In genomic region chr4:57301410-57302313, GRCm38 (mm10) we compare ENCODE assay signal across 8 mouse cellular contexts. TPM values are rescaled to one million over a fixed set of nuclear protein-coding genes. Genes with fewer than 3 reads are reported as not detected.
DNase-seq lines count a peak whose midpoint lies in the region; ATAC-seq and TF ChIP-seq lines count a peak whose summit lies in the region.

Ptpn3 (minus strand) TSS chr4:57301837.

- TF ChIP-seq CTCF in ES-Bruce4 (IDR thresholded peaks at IDR 0.05; ENCODE audit: low read depth, low read length), result no peak
- TF ChIP-seq CTCF in stomach, postnatal 0 days (IDR thresholded peaks at IDR 0.05; ENCODE audit: low read depth), result no peak

- peak; percentile 79 for TF ChIP-seq EP300 in ES-Bruce4 (IDR thresholded peaks at IDR 0.05; ENCODE audit: insufficient read depth, low read depth, low read length)
- TF ChIP-seq EP300 in stomach, postnatal 0 days (optimal IDR thresholded peaks at IDR 0.05), result peak; percentile 65

- H3K27me3 ChIP-seq in ES-Bruce4 (ENCODE audit: control insufficient read depth, insufficient read depth, low read length, poor library complexity, severe bottlenecking), result no peaks in the 10 kb centered on the region
- H3K27me3 ChIP-seq in forebrain, embryonic 13.5 days, result peaks cover 35% of the 10 kb centered on the region
- H3K27me3 ChIP-seq in heart, embryonic 16.5 days (ENCODE audit: control insufficient read depth, insufficient read depth, low read length), result peaks cover 3% of the 10 kb centered on the region; the same call in 1 of the 2 replicates
- peaks cover 41% of the 10 kb centered on the region for H3K27me3 ChIP-seq in liver, embryonic 11.5 days (replicated peaks; ENCODE audit: control insufficient read depth, insufficient read depth, low read length)
- no peaks in the 10 kb centered on the region for H3K27me3 ChIP-seq in stomach, postnatal 0 days (ENCODE audit: control insufficient read depth, insufficient read depth, low read length)

- H3K4me1 ChIP-seq in ES-Bruce4 (ENCODE audit: control insufficient read depth, insufficient read depth, low read length), result peaks cover 2% of the 10 kb centered on the region
- peaks cover 32% of the 10 kb centered on the region for H3K4me1 ChIP-seq in forebrain, embryonic 13.5 days
- H3K4me1 ChIP-seq in heart, embryonic 16.5 days (ENCODE audit: control insufficient read depth, insufficient read depth, low read length), result peaks cover 11% of the 10 kb centered on the region
- H3K4me1 ChIP-seq in liver, embryonic 11.5 days (replicated peaks; ENCODE audit: control insufficient read depth, insufficient read depth, low read length), result peaks cover 11% of the 10 kb centered on the region
- H3K4me1 ChIP-seq in stomach, postnatal 0 days (replicated peaks; ENCODE audit: control insufficient read depth, insufficient read depth), result no peaks in the 10 kb centered on the region

- DNase-seq in cerebellum, adult 11 months, result peak; percentile 76
- peak; percentile 91 for DNase-seq in kidney, postnatal 14 days
- peak; percentile 82 for DNase-seq in liver, embryonic 11.5 days (ENCODE audit: low spot score)
- peak; percentile 42 for DNase-seq in naive thymus-derived CD4-positive, alpha-beta T cell, adult 2 months (ENCODE audit: low read depth)
- DNase-seq in stomach, postnatal 0 days (ENCODE audit: low spot score), result peak; percentile 91

- peak; percentile 88 for ATAC-seq in forebrain, embryonic 13.5 days
- ATAC-seq in heart, embryonic 16.5 days (replicated peaks; ENCODE audit: extremely low read depth, insufficient read depth, low FRiP score), result peak; percentile 93
- ATAC-seq in liver, embryonic 11.5 days (replicated peaks; ENCODE audit: low FRiP score), result peak; percentile 81
- ATAC-seq in stomach, postnatal 0 days (ENCODE audit: low FRiP score, low TSS enrichment), result peak; percentile 83

- WGBS in forebrain, embryonic 13.5 days, result under 1% methylated on average over 42 of the region's 42 CpGs
- under 1% methylated on average over 42 of the region's 42 CpGs for WGBS in heart, embryonic 16.5 days
- WGBS in liver, embryonic 11.5 days, result under 1% methylated on average over 42 of the region's 42 CpGs
- WGBS in stomach, postnatal 0 days, result under 1% methylated on average over 42 of the region's 42 CpGs

- H3K27ac ChIP-seq in ES-Bruce4 (ENCODE audit: insufficient read depth, low read length), result peak within 1 kb of the TSS; percentile 69
- H3K27ac ChIP-seq in forebrain, embryonic 13.5 days, result peak within 1 kb of the TSS; percentile 49; the same call in 1 of the 2 replicates
- H3K27ac ChIP-seq in heart, embryonic 16.5 days (ENCODE audit: low read length), result peak within 1 kb of the TSS; percentile 81
- H3K27ac ChIP-seq in liver, embryonic 11.5 days (ENCODE audit: low read depth, low read length), result no peak within 1 kb of the TSS
- H3K27ac ChIP-seq in stomach, postnatal 0 days (replicated peaks), result peak within 1 kb of the TSS; percentile 88

- no peak for TF ChIP-seq POLR2A in ES-Bruce4 (IDR thresholded peaks at IDR 0.05; ENCODE audit: insufficient read depth, low read length)

- no peaks in the 10 kb centered on the region for H3K9me3 ChIP-seq in ES-Bruce4 (replicated peaks; ENCODE audit: control insufficient read depth, insufficient read depth, low read length, poor library complexity, severe bottlenecking)
- H3K9me3 ChIP-seq in forebrain, embryonic 13.5 days (replicated peaks), result no peaks in the 10 kb centered on the region
- H3K9me3 ChIP-seq in heart, embryonic 16.5 days (replicated peaks; ENCODE audit: control insufficient read depth, low read length), result no peaks in the 10 kb centered on the region
- H3K9me3 ChIP-seq in liver, embryonic 11.5 days (ENCODE audit: control insufficient read depth, low read length), result no peaks in the 10 kb centered on the region
- no peaks in the 10 kb centered on the region for H3K9me3 ChIP-seq in stomach, postnatal 0 days (ENCODE audit: control insufficient read depth, low read length)

- peak within 1 kb of the TSS; percentile 97 for H3K4me2 ChIP-seq in forebrain, embryonic 13.5 days
- H3K4me2 ChIP-seq in heart, embryonic 16.5 days (ENCODE audit: low read depth, low read length), result peak within 1 kb of the TSS; percentile 97
- H3K4me2 ChIP-seq in liver, embryonic 11.5 days, result peak within 1 kb of the TSS; percentile 95
- peak within 1 kb of the TSS; percentile 97 for H3K4me2 ChIP-seq in stomach, postnatal 0 days (replicated peaks; ENCODE audit: low read depth)

- H3K9ac ChIP-seq in ES-Bruce4 (ENCODE audit: low read depth, poor library complexity, severe bottlenecking), result peak within 1 kb of the TSS; percentile 94
- H3K9ac ChIP-seq in forebrain, embryonic 13.5 days, result peak within 1 kb of the TSS; percentile 75
- peak within 1 kb of the TSS; percentile 87 for H3K9ac ChIP-seq in heart, embryonic 16.5 days (ENCODE audit: low read length)
- 0 out of 2 replicates have a peak within 1 kb of the TSS, but pooled peaks have one; percentile 5 for H3K9ac ChIP-seq in liver, embryonic 11.5 days (ENCODE audit: low read depth, low read length)
- peak within 1 kb of the TSS; percentile 84 for H3K9ac ChIP-seq in stomach, postnatal 0 days (ENCODE audit: low read length)

- H3K36me3 ChIP-seq in ES-Bruce4 (ENCODE audit: control insufficient read depth, insufficient read depth, low read length, poor library complexity, severe bottlenecking), result no peaks in the 10 kb centered on the region
- no peaks in the 10 kb centered on the region for H3K36me3 ChIP-seq in forebrain, embryonic 13.5 days (ENCODE audit: poor library complexity, severe bottlenecking)
- no peaks in the 10 kb centered on the region for H3K36me3 ChIP-seq in heart, embryonic 16.5 days (ENCODE audit: control insufficient read depth, insufficient read depth)
- H3K36me3 ChIP-seq in liver, embryonic 11.5 days (ENCODE audit: control insufficient read depth, insufficient read depth, low read length), result no peaks in the 10 kb centered on the region
- no peaks in the 10 kb centered on the region for H3K36me3 ChIP-seq in stomach, postnatal 0 days (ENCODE audit: control insufficient read depth, insufficient read depth, low read length)

- peak within 1 kb of the TSS; percentile 79 for H3K4me3 ChIP-seq in ES-Bruce4 (ENCODE audit: low read depth, low read length)
- peak within 1 kb of the TSS; percentile 71 for H3K4me3 ChIP-seq in forebrain, embryonic 13.5 days
- H3K4me3 ChIP-seq in heart, embryonic 16.5 days (ENCODE audit: low read length), result peak within 1 kb of the TSS; percentile 86
- peak within 1 kb of the TSS; percentile 69 for H3K4me3 ChIP-seq in liver, embryonic 11.5 days (ENCODE audit: low read depth, low read length)
- H3K4me3 ChIP-seq in stomach, postnatal 0 days (ENCODE audit: low read depth, low read length), result peak within 1 kb of the TSS; percentile 88

RNA-seq across cellular contexts. Expression of gene Ptpn3, which starts in this region (rescaled TPM):
- 30.6 and 34.8 TPM in 2 replicates for polyA plus RNA-seq in ES-Bruce4 (2011; ENCODE audit: insufficient read depth, insufficient read length, low read depth, missing spikeins)
- 0.63 and 1.1 TPM in 2 replicates for polyA plus RNA-seq in forebrain, embryonic 13.5 days (2015; fragmentation: Nextera tagmentation; extraction: Ambion mirVana)
- polyA plus RNA-seq in heart, embryonic 16.5 days (2015; fragmentation: Nextera tagmentation; extraction: Ambion mirVana), result 1.8 and 2.3 TPM in 2 replicates
- polyA plus RNA-seq in liver, embryonic 11.5 days (2014; fragmentation: Nextera tagmentation; extraction: Ambion mirVana), result 0.68 and 0.89 TPM in 2 replicates
- 4.3 and 5.2 TPM in 2 replicates for polyA plus RNA-seq in stomach, postnatal 0 days (2015; fragmentation: Nextera tagmentation; extraction: Ambion mirVana)

Comparison
In these comparisons a context has a peak if more than half of its experiments do, and no peak if none do; other contexts are left out.
1. Peak in DNase-seq, ATAC-seq, H3K4me3 ChIP-seq, H3K9ac ChIP-seq and H3K4me2 ChIP-seq in liver, embryonic 11.5 days; RNA of the gene not detected or under 1 TPM.
2. H3K9ac ChIP-seq: peak in every context shown above with its lines; median percentile 94 in ES-Bruce4; 87 in heart, embryonic 16.5 days; 84 in stomach, postnatal 0 days; 75 in forebrain, embryonic 13.5 days; 5 in liver, embryonic 11.5 days.